Mouse (Mus musculus) liver, embryonic 18 days (tissue): ENCODE data around the gene Ttc5. TPM values are rescaled to one million over a fixed set of nuclear protein-coding genes. Genes with fewer than 3 reads are reported as not detected.

Experiments used
- polyA plus RNA-seq: library from polyadenylated mRNA; depleted of rRNA; stranded (reverse); fragments of >200 nt; gene quantifications from 2 replicates; pipeline ENCODE4 v1.2.3, GENCODE M21; 2012; rRNA removed

Gene Ttc5
- 15.8 and 17.7 TPM in 2 replicates for polyA plus RNA-seq

GRCm38 (mm10) chr14:50785251-50785637 is at the start of gene Ttc5:
TSS of gene Ttc5 (minus strand) at chr14:50785519.

GRCm38 (mm10) chr14:50807487-50808072 is 22.3 kb upstream of the Ttc5 start, which contains the start of the genes Ccnb1ip1 and Parp2:
TSS of gene Ccnb1ip1 (minus strand) at chr14:50807732.
TSS of gene Parp2 (plus strand) at chr14:50807841.

GRCm38 (mm10) chr14:50744994-50745393 is 40.3 kb downstream of the Ttc5 start, which contains the start of gene Olfr749:
TSS of gene Olfr749 (minus strand) at chr14:50745094.

Other genes with a start within 250 kb of the Ttc5 start
- not detected in 2 replicates for gene Olfr744, start 170.6 kb downstream of the Ttc5 start, polyA plus RNA-seq
- gene Olfr745, start 146.1 kb downstream of the Ttc5 start, polyA plus RNA-seq, result not detected in 2 replicates
- not detected in 2 replicates for gene Olfr746, start 138.4 kb downstream of the Ttc5 start, polyA plus RNA-seq
- not detected in 2 replicates for gene Olfr747, start 92.3 kb downstream of the Ttc5 start, polyA plus RNA-seq
- gene Olfr748, start 78.1 kb downstream of the Ttc5 start, polyA plus RNA-seq, result not detected in 2 replicates
- gene Olfr749, start 40.4 kb downstream of the Ttc5 start, polyA plus RNA-seq, result not detected in 2 replicates
- gene Ccnb1ip1, start 22.2 kb upstream of the Ttc5 start, polyA plus RNA-seq, result not detected in 2 replicates
- gene Parp2, start 22.3 kb upstream of the Ttc5 start, polyA plus RNA-seq, result 26.4 and 32.7 TPM in 2 replicates
- 5.7 and 6.0 TPM in 2 replicates for gene Tep1, start 85.0 kb upstream of the Ttc5 start, polyA plus RNA-seq
- gene Klhl33, start 112.0 kb upstream of the Ttc5 start, polyA plus RNA-seq, result 0.11 and 0.28 TPM in 2 replicates
- gene Osgep, start 139.4 kb upstream of the Ttc5 start, polyA plus RNA-seq, result 40.4 and 47.9 TPM in 2 replicates
- gene Apex1, start 139.4 kb upstream of the Ttc5 start, polyA plus RNA-seq, result 44.1 and 50.6 TPM in 2 replicates
- 35.0 and 41.2 TPM in 2 replicates for gene Pip4p1, start 145.3 kb upstream of the Ttc5 start, polyA plus RNA-seq
- 121 and 139 TPM in 2 replicates for gene Pnp, start 145.6 kb upstream of the Ttc5 start, polyA plus RNA-seq
- gene Gm49342, start 159.0 kb upstream of the Ttc5 start, polyA plus RNA-seq, result 103 and 127 TPM in 2 replicates
- gene Pnp2, start 170.5 kb upstream of the Ttc5 start, polyA plus RNA-seq, result 6.7 and 8.1 TPM in 2 replicates
- 0.02 and 0.05 TPM in 2 replicates for gene Rnase10, start 222.2 kb upstream of the Ttc5 start, polyA plus RNA-seq